Mouse (Mus musculus): ENCODE measurements around the gene Slc25a20. TPM values are rescaled to one million over a fixed set of nuclear protein-coding genes. Genes with fewer than 3 reads are reported as not detected.
A peak's percentile ranks its signal among the peaks of the same experiment; 100 is the strongest.

Gene Slc25a20
- polyA plus RNA-seq, 1 experiment from 2014 or later = 30.3 TPM

DNA sequence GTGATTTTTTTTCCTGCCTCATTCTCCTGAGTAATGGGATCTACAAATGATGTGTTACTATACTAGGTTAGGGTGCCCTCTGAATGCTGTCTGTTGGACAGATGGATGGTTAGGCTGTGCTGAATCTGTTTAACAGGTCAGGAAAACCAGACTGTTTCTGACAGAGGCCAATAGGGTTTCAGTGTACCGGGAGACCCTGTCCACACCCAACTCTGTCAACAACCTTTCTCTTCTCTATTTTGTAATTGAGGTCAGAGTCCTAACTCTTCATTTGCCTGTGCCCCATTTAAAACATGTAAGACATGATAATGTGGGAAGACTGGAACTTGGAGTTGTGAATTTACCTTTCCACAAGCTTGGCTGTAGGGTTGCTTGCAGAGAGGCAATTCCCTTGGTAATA, 28.1 kb downstream of the Slc25a20 start:
- no peak overlapping the region for H3K9ac ChIP-seq (ENCODE audit: low read depth, low read length)
- H3K27ac ChIP-seq (ENCODE audit: low read depth, low read length) = no peak overlapping the region
- 83% methylated on average over 1 of the region's 1 CpGs for WGBS (ENCODE audit: insufficient replicate concordance)
- H3K4me1 ChIP-seq (ENCODE audit: control insufficient read depth, insufficient read depth, low read length) = peaks cover 6% of the 10 kb centered on the region; the same call in 1 of the 2 replicates
- no peak overlapping the region for H3K4me3 ChIP-seq (ENCODE audit: low read depth, low read length)
- H3K4me2 ChIP-seq = no peak overlapping the region
- no peak for ATAC-seq (replicated peaks; ENCODE audit: insufficient number of reproducible peaks, low FRiP score, low TSS enrichment)
- no peaks in the 10 kb centered on the region for H3K9me3 ChIP-seq (replicated peaks; ENCODE audit: control insufficient read depth, low read length)
- no peaks in the 10 kb centered on the region for H3K36me3 ChIP-seq (ENCODE audit: control insufficient read depth, insufficient read depth, low read length)
- H3K27me3 ChIP-seq (ENCODE audit: control insufficient read depth, insufficient read depth, low read length) = no peaks in the 10 kb centered on the region

DNA sequence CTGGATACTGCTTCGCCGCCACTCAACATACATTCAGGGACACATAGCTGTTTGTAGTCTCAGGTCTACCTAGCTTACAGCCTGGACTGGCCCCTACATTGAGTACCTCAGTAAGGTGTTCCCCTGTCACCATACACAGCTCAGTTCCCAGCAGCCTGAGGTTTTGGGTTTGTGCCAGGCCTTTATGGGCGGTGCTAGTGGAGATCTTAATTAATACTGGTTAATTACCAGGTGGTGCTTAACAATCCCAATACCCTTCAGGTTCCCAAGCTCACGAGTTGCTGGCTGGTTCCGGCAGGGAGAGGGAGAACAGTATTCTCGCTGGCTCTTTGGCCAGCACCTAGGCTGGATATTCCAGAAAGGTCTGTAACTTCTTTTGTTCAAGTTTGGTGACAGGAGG, 29.0 kb downstream of the Slc25a20 start:
- Histone ChIP-seq H3K9ac (ENCODE audit: low read depth, low read length) (no peak overlapping the region), H3K27me3 (ENCODE audit: control insufficient read depth, insufficient read depth, low read length) (no peaks in the 10 kb centered on the region), H3K36me3 (ENCODE audit: control insufficient read depth, insufficient read depth, low read length) (no peaks in the 10 kb centered on the region), H3K9me3 (replicated peaks; ENCODE audit: control insufficient read depth, low read length) (no peaks in the 10 kb centered on the region), H3K4me1 (ENCODE audit: control insufficient read depth, insufficient read depth, low read length) (peaks cover 6% of the 10 kb centered on the region; the same call in 1 of the 2 replicates), H3K27ac (ENCODE audit: low read depth, low read length) (no peak overlapping the region), H3K4me2 (no peak overlapping the region), H3K4me3 (ENCODE audit: low read depth, low read length) (no peak overlapping the region)
- no peak for ATAC-seq (replicated peaks; ENCODE audit: insufficient number of reproducible peaks, low FRiP score, low TSS enrichment)
- 85% methylated on average over 6 of the region's 6 CpGs for WGBS (ENCODE audit: insufficient replicate concordance)

DNA sequence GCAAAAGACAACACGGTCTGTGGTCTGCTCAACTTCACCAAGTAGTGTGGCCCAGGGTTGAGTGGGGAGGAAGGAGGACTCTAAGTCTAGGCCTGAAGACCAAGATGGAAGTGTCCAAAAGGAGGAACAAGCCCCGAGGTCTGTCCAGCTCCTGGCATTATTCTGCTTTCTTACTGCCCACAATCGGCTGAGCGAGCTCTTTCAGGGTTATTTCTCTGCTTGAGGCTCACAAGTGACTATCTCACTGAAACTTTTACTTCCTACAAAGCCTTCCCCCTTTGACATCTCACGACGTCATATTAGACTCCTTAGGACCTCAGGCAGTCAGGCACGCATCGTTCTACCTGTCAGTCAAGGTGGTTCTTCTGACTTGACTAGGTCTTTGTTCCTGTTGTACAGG, 29.5 kb downstream of the Slc25a20 start:
- peak overlapping the region; percentile 92 for H3K4me2 ChIP-seq
- H3K4me3 ChIP-seq (ENCODE audit: low read depth, low read length) = peak overlapping the region; percentile 80
- no peaks in the 10 kb centered on the region for H3K27me3 ChIP-seq (ENCODE audit: control insufficient read depth, insufficient read depth, low read length)
- no peaks in the 10 kb centered on the region for H3K9me3 ChIP-seq (replicated peaks; ENCODE audit: control insufficient read depth, low read length)
- ATAC-seq (replicated peaks; ENCODE audit: insufficient number of reproducible peaks, low FRiP score, low TSS enrichment) = no peak
- 71% methylated on average over 8 of the region's 8 CpGs for WGBS (ENCODE audit: insufficient replicate concordance)
- H3K36me3 ChIP-seq (ENCODE audit: control insufficient read depth, insufficient read depth, low read length) = no peaks in the 10 kb centered on the region
- H3K4me1 ChIP-seq (ENCODE audit: control insufficient read depth, insufficient read depth, low read length) = peaks cover 6% of the 10 kb centered on the region; the same call in 1 of the 2 replicates
- peak overlapping the region; percentile 90; the same call in 1 of the 2 replicates for H3K9ac ChIP-seq (ENCODE audit: low read depth, low read length)
- no peak overlapping the region for H3K27ac ChIP-seq (ENCODE audit: low read depth, low read length)

DNA sequence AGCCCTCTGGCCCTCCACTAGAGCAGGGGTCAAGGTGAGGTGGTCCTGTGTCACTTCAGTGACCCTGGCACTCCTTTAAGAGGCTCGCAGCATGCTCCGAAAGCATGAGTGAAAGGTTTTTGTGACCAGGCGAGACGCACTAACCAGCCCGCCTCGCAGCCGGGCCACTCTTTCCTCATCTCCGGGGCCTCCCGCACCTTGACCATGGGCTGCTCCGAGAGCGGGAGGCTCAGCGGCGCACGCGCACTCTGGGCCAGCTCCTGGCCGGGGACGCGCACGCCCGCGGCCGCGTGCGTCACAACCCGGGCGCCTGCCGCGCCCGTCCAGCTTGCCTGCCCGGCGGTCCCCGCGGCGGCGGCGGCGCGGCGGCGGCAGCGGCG, 29.9 kb downstream of the Slc25a20 start:
- Histone ChIP-seq H3K27me3 (ENCODE audit: control insufficient read depth, insufficient read depth, low read length) (no peaks in the 10 kb centered on the region), H3K4me3 (ENCODE audit: low read depth, low read length) (peak overlapping the region; percentile 80), H3K27ac (ENCODE audit: low read depth, low read length) (peak overlapping the region; percentile 46; the same call in 1 of the 2 replicates), H3K36me3 (ENCODE audit: control insufficient read depth, insufficient read depth, low read length) (no peaks in the 10 kb centered on the region), H3K9me3 (replicated peaks; ENCODE audit: control insufficient read depth, low read length) (no peaks in the 10 kb centered on the region), H3K4me1 (ENCODE audit: control insufficient read depth, insufficient read depth, low read length) (peaks cover 6% of the 10 kb centered on the region; the same call in 1 of the 2 replicates), H3K4me2 (peak overlapping the region; percentile 92), H3K9ac (ENCODE audit: low read depth, low read length) (peak overlapping the region; percentile 90)
- WGBS (ENCODE audit: insufficient replicate concordance) = under 1% methylated on average over 30 of the region's 42 CpGs
- ATAC-seq (replicated peaks; ENCODE audit: insufficient number of reproducible peaks, low FRiP score, low TSS enrichment) = peak; percentile 83

DNA sequence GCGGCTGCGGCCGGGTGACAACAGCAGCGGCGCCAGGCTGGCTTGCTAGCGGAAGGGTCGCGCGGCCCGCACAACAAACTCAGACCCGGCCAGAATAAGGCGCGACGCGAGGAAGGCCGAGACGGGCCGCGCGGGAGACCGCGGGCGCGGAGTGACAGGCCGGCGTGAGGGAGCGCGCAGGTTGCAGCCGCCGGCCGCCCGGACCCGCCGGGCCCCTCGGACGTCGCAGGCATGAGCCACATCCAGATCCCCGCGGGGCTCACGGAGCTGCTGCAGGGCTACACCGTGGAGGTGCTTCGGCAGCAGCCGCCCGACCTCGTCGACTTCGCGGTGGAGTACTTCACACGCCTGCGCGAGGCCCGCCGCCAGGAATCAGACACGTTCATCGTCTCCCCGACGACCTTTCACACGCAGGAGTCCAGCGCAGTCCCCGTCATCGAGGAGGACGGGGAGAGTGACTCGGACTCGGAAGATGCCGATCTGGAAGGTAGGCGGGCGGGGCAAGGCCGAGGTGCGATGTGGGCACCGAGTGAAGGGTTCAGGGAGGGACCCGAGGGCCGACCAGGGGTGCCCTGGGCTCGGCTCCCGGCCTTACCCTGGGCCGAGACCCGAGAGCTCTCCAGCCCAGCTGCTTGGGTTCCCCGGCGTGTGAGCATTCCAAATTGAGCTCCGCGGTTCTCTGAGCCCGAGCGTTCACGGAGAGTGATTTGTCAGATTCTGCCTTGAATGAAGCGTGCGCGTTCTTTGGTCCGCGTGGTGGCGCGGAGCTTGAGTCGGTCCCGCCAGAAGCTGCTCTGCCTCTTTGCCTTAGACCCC, 30.5 kb downstream of the Slc25a20 start:
- Histone ChIP-seq H3K36me3 (ENCODE audit: control insufficient read depth, insufficient read depth, low read length) (no peaks in the 10 kb centered on the region), H3K9ac (ENCODE audit: low read depth, low read length) (peak overlapping the region; percentile 90), H3K4me2 (peak overlapping the region; percentile 92), H3K9me3 (replicated peaks; ENCODE audit: control insufficient read depth, low read length) (no peaks in the 10 kb centered on the region), H3K27ac (ENCODE audit: low read depth, low read length) (peak overlapping the region; percentile 46; the same call in 1 of the 2 replicates), H3K4me1 (ENCODE audit: control insufficient read depth, insufficient read depth, low read length) (peaks cover 6% of the 10 kb centered on the region; the same call in 1 of the 2 replicates), H3K4me3 (ENCODE audit: low read depth, low read length) (peak overlapping the region; percentile 80), H3K27me3 (ENCODE audit: control insufficient read depth, insufficient read depth, low read length) (no peaks in the 10 kb centered on the region)
- peak; percentile 50 for ATAC-seq (replicated peaks; ENCODE audit: insufficient number of reproducible peaks, low FRiP score, low TSS enrichment)
- WGBS (ENCODE audit: insufficient replicate concordance) = under 1% methylated on average over 91 of the region's 92 CpGs

DNA sequence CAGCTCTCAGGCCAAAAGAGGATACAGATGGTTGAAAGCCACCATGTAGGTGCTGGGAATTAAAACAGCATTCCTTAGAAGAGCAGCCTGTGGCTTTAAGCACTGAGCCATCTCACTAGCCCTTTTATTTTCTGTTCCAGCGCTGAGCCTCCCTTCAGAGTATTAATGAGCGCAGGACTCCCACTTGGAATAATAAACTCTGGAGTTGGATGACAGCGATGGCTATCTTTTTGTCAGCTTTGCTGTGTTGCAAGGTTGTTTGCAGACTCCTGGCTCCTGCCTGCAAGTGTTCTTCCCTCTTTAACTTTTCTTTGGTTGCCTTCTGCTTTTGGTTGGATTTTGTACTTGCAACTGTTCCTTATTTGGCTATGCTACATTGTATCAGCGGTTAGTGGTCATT, 32.1 kb downstream of the Slc25a20 start:
- no peak overlapping the region for H3K4me3 ChIP-seq (ENCODE audit: low read depth, low read length)
- no peak overlapping the region for H3K9ac ChIP-seq (ENCODE audit: low read depth, low read length)
- ATAC-seq (replicated peaks; ENCODE audit: insufficient number of reproducible peaks, low FRiP score, low TSS enrichment) = no peak
- 73% methylated on average over 4 of the region's 4 CpGs for WGBS (ENCODE audit: insufficient replicate concordance)
- no peaks in the 10 kb centered on the region for H3K9me3 ChIP-seq (replicated peaks; ENCODE audit: control insufficient read depth, low read length)
- H3K4me2 ChIP-seq = peak overlapping the region; percentile 92; the same call in 1 of the 2 replicates
- H3K27ac ChIP-seq (ENCODE audit: low read depth, low read length) = no peak overlapping the region
- H3K36me3 ChIP-seq (ENCODE audit: control insufficient read depth, insufficient read depth, low read length) = no peaks in the 10 kb centered on the region
- peaks cover 4% of the 10 kb centered on the region; the same call in 1 of the 2 replicates for H3K4me1 ChIP-seq (ENCODE audit: control insufficient read depth, insufficient read depth, low read length)
- no peaks in the 10 kb centered on the region for H3K27me3 ChIP-seq (ENCODE audit: control insufficient read depth, insufficient read depth, low read length)

DNA sequence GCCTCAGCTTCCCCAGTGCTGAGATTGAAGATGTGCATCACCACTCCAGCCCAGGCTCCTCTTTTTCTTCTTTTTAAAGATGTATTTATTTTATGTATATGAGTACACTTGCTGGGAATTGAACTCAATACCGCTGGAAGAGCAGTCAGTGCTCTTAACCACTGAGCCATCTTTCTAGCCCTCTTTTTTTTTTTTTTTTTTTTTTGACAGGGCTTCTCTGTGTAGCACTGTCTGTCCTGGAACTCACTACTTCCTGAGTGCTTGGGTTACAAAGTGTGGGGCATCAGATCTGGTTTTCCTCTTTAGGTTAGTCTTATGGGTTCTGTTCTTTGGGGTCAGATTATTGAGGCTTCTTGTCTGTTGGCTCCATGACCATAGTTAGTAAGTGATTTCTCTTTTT, 32.6 kb downstream of the Slc25a20 start:
- no peak overlapping the region for H3K27ac ChIP-seq (ENCODE audit: low read depth, low read length)
- no peak for ATAC-seq (replicated peaks; ENCODE audit: insufficient number of reproducible peaks, low FRiP score, low TSS enrichment)
- no peaks in the 10 kb centered on the region for H3K27me3 ChIP-seq (ENCODE audit: control insufficient read depth, insufficient read depth, low read length)
- 83% methylated on average over 1 of the region's 1 CpGs for WGBS (ENCODE audit: insufficient replicate concordance)
- H3K4me3 ChIP-seq (ENCODE audit: low read depth, low read length) = no peak overlapping the region
- H3K4me2 ChIP-seq = no peak overlapping the region
- H3K36me3 ChIP-seq (ENCODE audit: control insufficient read depth, insufficient read depth, low read length) = no peaks in the 10 kb centered on the region
- H3K9me3 ChIP-seq (replicated peaks; ENCODE audit: control insufficient read depth, low read length) = no peaks in the 10 kb centered on the region
- H3K9ac ChIP-seq (ENCODE audit: low read depth, low read length) = no peak overlapping the region
- H3K4me1 ChIP-seq (ENCODE audit: control insufficient read depth, insufficient read depth, low read length) = peaks cover 4% of the 10 kb centered on the region; the same call in 1 of the 2 replicates

DNA sequence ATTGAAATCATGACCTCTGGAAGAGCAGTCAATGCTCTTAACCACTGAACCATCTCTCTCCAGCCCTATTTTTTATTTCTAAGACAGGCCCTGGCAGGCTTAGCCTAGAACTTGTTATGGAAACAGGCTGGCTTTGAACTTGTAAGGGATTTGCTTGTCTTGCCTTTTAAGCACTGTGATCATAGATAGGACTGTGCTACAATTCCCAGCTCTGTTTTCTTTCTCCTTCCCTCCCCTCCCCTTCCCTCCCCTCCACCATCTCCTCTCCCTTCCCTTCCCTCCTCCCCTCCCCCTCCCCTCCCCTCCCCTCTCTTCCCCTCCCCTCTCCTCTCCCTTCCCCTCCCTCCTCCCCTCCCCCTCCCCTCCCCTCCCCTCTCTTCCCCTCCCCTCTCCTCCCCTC, 40.6 kb downstream of the Slc25a20 start:
- H3K36me3 ChIP-seq (ENCODE audit: control insufficient read depth, insufficient read depth, low read length) = no peaks in the 10 kb centered on the region

More for the DNA sequence above, 40.6 kb downstream of the Slc25a20 start:
- peaks cover 11% of the 10 kb centered on the region for H3K4me1 ChIP-seq (ENCODE audit: control insufficient read depth, insufficient read depth, low read length)
- H3K9me3 ChIP-seq (replicated peaks; ENCODE audit: control insufficient read depth, low read length) = no peaks in the 10 kb centered on the region
- no peak overlapping the region for H3K4me2 ChIP-seq
- no peak overlapping the region for H3K9ac ChIP-seq (ENCODE audit: low read depth, low read length)
- no peak overlapping the region for H3K4me3 ChIP-seq (ENCODE audit: low read depth, low read length)
- no peak for ATAC-seq (replicated peaks; ENCODE audit: insufficient number of reproducible peaks, low FRiP score, low TSS enrichment)
- H3K27ac ChIP-seq (ENCODE audit: low read depth, low read length) = no peak overlapping the region
- no peaks in the 10 kb centered on the region for H3K27me3 ChIP-seq (ENCODE audit: control insufficient read depth, insufficient read depth, low read length)
